Mouse (Mus musculus) heart, adult 2 months (tissue): ENCODE results near the gene Stambp. TPM values are rescaled to one million over a fixed set of nuclear protein-coding genes. Genes with fewer than 3 reads are reported as not detected.

Source experiments
- DNase-seq, 2 experiments: peaks; one replicate each; pipeline ENCODE4 v3.0.0; 2021
- H3K27ac ChIP-seq: fragments of 200-600 bp; 2 replicates; pipeline ENCODE4 v1.8.1; 2022
- H3K27me3 ChIP-seq: fragments of 200-500 bp; 2 replicates; pipeline ENCODE4 v1.6.1; 2012; ENCODE audit warnings: mild to moderate bottlenecking, low read length, inconsistent platforms, mixed read lengths; ENCODE audit not compliant: control insufficient read depth, insufficient read depth
- H3K36me3 ChIP-seq: fragments of 200-500 bp; 2 replicates; pipeline ENCODE4 v1.6.1; 2012; ENCODE audit warnings: low read length, inconsistent platforms; ENCODE audit not compliant: control insufficient read depth, insufficient read depth
- H3K4me1 ChIP-seq: fragments of 200-500 bp; 2 replicates; pipeline ENCODE4 v1.6.1; 2011; ENCODE audit warnings: low read length; ENCODE audit not compliant: control insufficient read depth, insufficient read depth
- H3K4me3 ChIP-seq: fragments of 200-600 bp; 2 replicates; pipeline ENCODE4 v1.8.1; 2022
- H3K79me2 ChIP-seq: fragments of 200-500 bp; replicated peaks from 2 replicates; pipeline ENCODE4 v1.6.1; 2012; ENCODE audit warnings: mild to moderate bottlenecking, inconsistent platforms, low read length, moderate library complexity, mixed read lengths; ENCODE audit not compliant: control insufficient read depth, insufficient read depth
- H3K9ac ChIP-seq: fragments of 200-500 bp; 2 replicates; pipeline ENCODE4 v1.6.1; 2012; ENCODE audit warnings: low read depth, mild to moderate bottlenecking, control low read depth, inconsistent platforms, low read length, mixed read lengths
- CTCF ChIP-seq: fragments of 200-600 bp; IDR thresholded peaks from 2 replicates; pipeline ENCODE4 v1.8.1; 2022; ENCODE audit warnings: antibody characterized with exemption, mild to moderate bottlenecking, moderate library complexity
- EP300 ChIP-seq: fragments of 200-500 bp; IDR thresholded peaks from 2 replicates; pipeline ENCODE4 v1.6.1; 2011; ENCODE audit warnings: low read depth, low read length, control low read depth; ENCODE audit not compliant: insufficient read depth
- POLR2A ChIP-seq: fragments of 200-500 bp; IDR thresholded peaks from 2 replicates; pipeline ENCODE4 v1.6.1; 2011; ENCODE audit warnings: mild to moderate bottlenecking, low read depth, low read length, control low read depth; ENCODE audit not compliant: insufficient read depth
- WGBS: fragments of 180-500 bp; shearing (Covaris S2); methylation state at CpG from one replicate; pipeline ENCODE4 v1.1.7; 2018; 5-methylcytosine and 5-hydroxymethylcytosine counted together
- intact Hi-C: fragments of 180-260 bp; cut with DNase I; formaldehyde crosslinking; loops from one replicate; pipeline ENCODE4 v1.15.1; 2025
- polyA plus RNA-seq: library from polyadenylated mRNA; depleted of rRNA; stranded (reverse); fragments of >200 nt; gene quantifications from 2 replicates; pipeline ENCODE4 v1.2.3, GENCODE M21; 2012; rRNA removed
- total RNA-seq, 2 experiments: library from RNA; stranded (reverse); gene quantifications; 2 replicates each; pipeline ENCODE4 v1.2.3; 2021

Stambp gene
- total and polyA plus RNA-seq, 3 experiments, result 10.1 to 12.9 (median 11.9) TPM

- H3K27ac ChIP-seq, result peak overlapping the region; percentile 65
- no peaks in the 10 kb centered on the region for H3K36me3 ChIP-seq
- peak overlapping the region; percentile 28; the same call in 1 of the 2 replicates for H3K9ac ChIP-seq
- 36% methylated on average over 22 of the region's 22 CpGs for WGBS
- no peak overlapping the region for H3K4me3 ChIP-seq
- H3K4me1 ChIP-seq, result peaks cover 4% of the 10 kb centered on the region; the same call in 1 of the 2 replicates
- intact Hi-C loops, result no loop called here
- no peaks in the 10 kb centered on the region for H3K27me3 ChIP-seq
- DNase-seq, result peak in 1 of 2 experiments; percentile 59
- H3K79me2 ChIP-seq, result no peaks in the 10 kb centered on the region
- TF ChIP-seq EP300 (0 out of 2 replicates have a peak, but pooled peaks have one; percentile 24), POLR2A (no peak), CTCF (no peak)
Observed at GRCm38 (mm10) chr6:83496753-83497710, 75.5 kb downstream of the Stambp start.

- Histone ChIP-seq H3K27ac (peak overlapping the region; percentile 47), H3K4me3 (no peak overlapping the region), H3K4me1 (peaks cover 2% of the 10 kb centered on the region; the same call in 1 of the 2 replicates), H3K9ac (no peak overlapping the region), H3K79me2 (no peaks in the 10 kb centered on the region), H3K27me3 (no peaks in the 10 kb centered on the region), H3K36me3 (no peaks in the 10 kb centered on the region)
- intact Hi-C loops, result no loop called here
- TF ChIP-seq EP300 (peak; percentile 51; the same call in 1 of the 2 replicates), POLR2A (no peak)
- 68% methylated on average over 9 of the region's 9 CpGs for WGBS
- peak; percentile 60 to 73 for DNase-seq
Observed at GRCm38 (mm10) chr6:83496009-83496752, 76.3 kb downstream of the Stambp start.

Other genes with a start within 250 kb of the Stambp start
- gene Mthfd2, start 246.8 kb downstream of the Stambp start, total RNA-seq, result 1 to 10 TPM; 2.8 TPM
- gene Mthfd2, start 246.8 kb downstream of the Stambp start, polyA plus RNA-seq, result 1.7 and 2.5 TPM in 2 replicates
- gene Mob1a, start 246.7 kb downstream of the Stambp start, total RNA-seq, result 10 to 100 TPM; 22.3 to 22.6 TPM
- 12.4 and 22.7 TPM in 2 replicates for gene Mob1a, start 246.7 kb downstream of the Stambp start, polyA plus RNA-seq
- gene Bola3, start 223.6 kb downstream of the Stambp start, total RNA-seq, result 100 to 1,000 TPM; 396 to 406 TPM
- gene Bola3, start 223.6 kb downstream of the Stambp start, polyA plus RNA-seq, result 91.1 and 159 TPM in 2 replicates
- gene Tet3, start 113.6 kb downstream of the Stambp start, total RNA-seq, result 10 to 100 TPM; 13.7 to 23.6 TPM
- gene Tet3, start 113.6 kb downstream of the Stambp start, polyA plus RNA-seq, result 6.2 and 7.6 TPM in 2 replicates
- gene Dguok, start 65.8 kb downstream of the Stambp start, total RNA-seq, result 10 to 100 TPM; 32.4 to 33.7 TPM
- gene Dguok, start 65.8 kb downstream of the Stambp start, polyA plus RNA-seq, result 48.1 and 67.3 TPM in 2 replicates
- gene Actg2, start 36.5 kb downstream of the Stambp start, total RNA-seq, result 1 to 10 TPM in 1 of 2 experiments, under 1 TPM in 1; 0.93 to 2.3 TPM
- gene Actg2, start 36.5 kb downstream of the Stambp start, polyA plus RNA-seq, result 13.3 and 23.8 TPM in 2 replicates
- under 1 TPM; 0.27 to 0.57 TPM for gene Clec4f, start 83.5 kb upstream of the Stambp start, total RNA-seq
- gene Clec4f, start 83.5 kb upstream of the Stambp start, polyA plus RNA-seq, result 0.23 TPM in 1 of 2 replicates, not detected in the other
- gene Cd207, start 105.1 kb upstream of the Stambp start, total RNA-seq, result 1 to 10 TPM in 1 of 2 experiments, under 1 TPM in 1; 0.86 to 1.1 TPM
- gene Cd207, start 105.1 kb upstream of the Stambp start, polyA plus RNA-seq, result 1.6 and 4.2 TPM in 2 replicates
- gene Vax2, start 138.5 kb upstream of the Stambp start, total RNA-seq, result not detected
- not detected in 2 replicates for gene Vax2, start 138.5 kb upstream of the Stambp start, polyA plus RNA-seq
- gene Atp6v1b1, start 170.3 kb upstream of the Stambp start, total RNA-seq, result not detected
- gene Atp6v1b1, start 170.3 kb upstream of the Stambp start, polyA plus RNA-seq, result 1.4 TPM in 1 of 2 replicates, not detected in the other
- not detected for gene Ankrd53, start 189.9 kb upstream of the Stambp start, total RNA-seq
- 0.12 TPM in 1 of 2 replicates, not detected in the other for gene Ankrd53, start 189.9 kb upstream of the Stambp start, polyA plus RNA-seq
- gene Tex261, start 203.1 kb upstream of the Stambp start, total RNA-seq, result 100 to 1,000 TPM in 1 of 2 experiments, 10 to 100 TPM in 1; 90.6 to 102 TPM
- 126 and 156 TPM in 2 replicates for gene Tex261, start 203.1 kb upstream of the Stambp start, polyA plus RNA-seq
- 10 to 100 TPM; 16.1 to 18.3 TPM for gene Nagk, start 222.3 kb upstream of the Stambp start, total RNA-seq
- gene Nagk, start 222.3 kb upstream of the Stambp start, polyA plus RNA-seq, result 14.1 and 14.2 TPM in 2 replicates